In the genomic region with DNA sequence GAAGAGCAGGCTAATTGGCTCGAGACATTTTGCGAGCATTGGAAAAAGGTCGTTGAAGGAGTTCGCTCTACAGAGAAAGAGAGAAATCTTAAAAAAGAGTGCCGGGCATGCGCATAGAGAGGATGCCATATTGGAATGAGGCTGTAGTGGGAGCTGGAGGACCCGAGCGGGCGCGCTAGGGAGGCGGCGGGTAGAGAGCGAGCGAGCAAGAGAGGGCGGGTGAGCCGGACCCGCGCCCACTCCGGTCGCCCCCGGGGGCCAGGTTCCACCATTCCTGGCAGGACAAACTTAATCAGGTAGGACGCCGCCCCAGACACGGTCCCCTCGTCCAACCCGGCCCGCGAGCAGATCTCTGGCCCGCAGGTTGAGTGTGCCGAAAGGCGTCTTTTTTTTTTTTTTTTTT, we compare ENCODE assay signal across 8 mouse cellular contexts. TPM values are rescaled to one million over a fixed set of nuclear protein-coding genes. Genes with fewer than 3 reads are reported as not detected.
A peak's percentile ranks its signal among the peaks of the same experiment; 100 is the strongest.
DNase-seq lines count a peak whose midpoint lies in the region; ATAC-seq and TF ChIP-seq lines count a peak whose summit lies in the region.

No protein-coding gene starts in this region.

- peak; percentile 46 for TF ChIP-seq CTCF in intestine, postnatal 0 days (IDR thresholded peaks at IDR 0.05; ENCODE audit: low read depth)

- H3K4me2 ChIP-seq in intestine, postnatal 0 days (replicated peaks; ENCODE audit: low read depth), result peak overlapping the region; percentile 95
- peak overlapping the region; percentile 81 for H3K4me2 ChIP-seq in limb, embryonic 14.5 days (replicated peaks; ENCODE audit: low read depth, low read length, severe bottlenecking)
- peak overlapping the region; percentile 97 for H3K4me2 ChIP-seq in midbrain, embryonic 14.5 days (ENCODE audit: low read length)

- H3K4me1 ChIP-seq in erythroblast, embryonic 14.5 days (ENCODE audit: control insufficient read depth), result peaks cover 3% of the 10 kb centered on the region; the same call in 1 of the 2 replicates
- peaks cover 10% of the 10 kb centered on the region; the same call in 1 of the 2 replicates for H3K4me1 ChIP-seq in intestine, postnatal 0 days (replicated peaks; ENCODE audit: control insufficient read depth, insufficient read depth, low read length)
- H3K4me1 ChIP-seq in limb, embryonic 14.5 days (ENCODE audit: control insufficient read depth, insufficient read depth, low read length), result peaks cover 12% of the 10 kb centered on the region
- H3K4me1 ChIP-seq in midbrain, embryonic 14.5 days (ENCODE audit: control insufficient read depth, insufficient read depth, low read length), result peaks cover 16% of the 10 kb centered on the region

- under 1% methylated on average over 31 of the region's 31 CpGs for WGBS in intestine, postnatal 0 days
- whole genome bisulfite sequencing in limb, embryonic 14.5 days, result 0% methylated on average over 31 of the region's 31 CpGs
- under 1% methylated on average over 31 of the region's 31 CpGs for WGBS in midbrain, embryonic 14.5 days

- peak overlapping the region; percentile 26 for H3K4me3 ChIP-seq in erythroblast, embryonic 14.5 days (replicated peaks)
- peak overlapping the region; percentile 56 for H3K4me3 ChIP-seq in intestine, postnatal 0 days (ENCODE audit: low read depth, low read length)
- H3K4me3 ChIP-seq in limb, embryonic 14.5 days (replicated peaks; ENCODE audit: low read length), result peak overlapping the region; percentile 59
- peak overlapping the region; percentile 59 for H3K4me3 ChIP-seq in midbrain, embryonic 14.5 days (replicated peaks; ENCODE audit: low read depth, low read length)

- peak; percentile 65 for DNase-seq in embryo, embryonic 11.5 days (ENCODE audit: low read depth, low spot score)
- DNase-seq in gastrocnemius, postnatal 4 days (ENCODE audit: low spot score in 2 of 2), result peak; percentile 49 to 72
- peak; percentile 84 for DNase-seq in limb, embryonic 14.5 days (ENCODE audit: low spot score)
- DNase-seq in midbrain, embryonic 14.5 days, result peak; percentile 91
- peak; percentile 10 to 34 for DNase-seq in spleen, postnatal 36 days (ENCODE audit: low spot score in 2 of 2)

- no peaks in the 10 kb centered on the region for H3K36me3 ChIP-seq in erythroblast, embryonic 14.5 days (ENCODE audit: control insufficient read depth)
- no peaks in the 10 kb centered on the region for H3K36me3 ChIP-seq in intestine, postnatal 0 days (ENCODE audit: control insufficient read depth, insufficient read depth)
- H3K36me3 ChIP-seq in limb, embryonic 14.5 days (ENCODE audit: control insufficient read depth, insufficient read depth, low read length), result no peaks in the 10 kb centered on the region
- H3K36me3 ChIP-seq in midbrain, embryonic 14.5 days (ENCODE audit: control insufficient read depth, insufficient read depth, low read length), result no peaks in the 10 kb centered on the region

- TF ChIP-seq POLR2A in limb, embryonic 14.5 days (IDR thresholded peaks at IDR 0.05; ENCODE audit: borderline replicate concordance, extremely low read depth, insufficient read depth, insufficient read length), result no peak

- no peak for ATAC-seq in erythroblast, adult 5-6 weeks (replicated peaks; ENCODE audit: low FRiP score, poor library complexity, severe bottlenecking)
- peak; percentile 54; the same call in 1 of the 2 replicates for ATAC-seq in intestine, postnatal 0 days
- ATAC-seq in limb, embryonic 14.5 days (ENCODE audit: low FRiP score, low read depth), result peak; percentile 85
- peak; percentile 78 for ATAC-seq in midbrain, embryonic 14.5 days (ENCODE audit: low FRiP score, low TSS enrichment)

- H3K9me3 ChIP-seq in erythroblast, embryonic 14.5 days (ENCODE audit: control insufficient read depth, low read length), result peaks cover 5% of the 10 kb centered on the region; the same call in 1 of the 2 replicates
- 0 out of 2 replicates have a peak, but pooled peaks cover 2% of the 10 kb centered on the region for H3K9me3 ChIP-seq in intestine, postnatal 0 days (ENCODE audit: control insufficient read depth)
- no peaks in the 10 kb centered on the region for H3K9me3 ChIP-seq in limb, embryonic 14.5 days (ENCODE audit: control insufficient read depth, low read length)
- H3K9me3 ChIP-seq in midbrain, embryonic 14.5 days (ENCODE audit: control insufficient read depth, low read length), result no peaks in the 10 kb centered on the region

- H3K9ac ChIP-seq in intestine, postnatal 0 days (ENCODE audit: low read depth, low read length), result no peak overlapping the region
- peak overlapping the region; percentile 53 for H3K9ac ChIP-seq in limb, embryonic 14.5 days (ENCODE audit: low read depth, low read length, severe bottlenecking)
- H3K9ac ChIP-seq in midbrain, embryonic 14.5 days (replicated peaks; ENCODE audit: low read length), result peak overlapping the region; percentile 54

- H3K27me3 ChIP-seq in erythroblast, embryonic 14.5 days (ENCODE audit: control insufficient read depth), result peaks cover 91% of the 10 kb centered on the region
- H3K27me3 ChIP-seq in intestine, postnatal 0 days (replicated peaks; ENCODE audit: control insufficient read depth, insufficient read depth, low read length), result peaks cover 74% of the 10 kb centered on the region
- H3K27me3 ChIP-seq in limb, embryonic 14.5 days (ENCODE audit: control insufficient read depth, insufficient read depth, low read length), result peaks cover 74% of the 10 kb centered on the region
- H3K27me3 ChIP-seq in midbrain, embryonic 14.5 days (ENCODE audit: control insufficient read depth, insufficient read depth, low read length), result peaks cover 63% of the 10 kb centered on the region

- no peak overlapping the region for H3K27ac ChIP-seq in intestine, postnatal 0 days (ENCODE audit: low read depth, low read length)
- H3K27ac ChIP-seq in limb, embryonic 14.5 days (replicated peaks; ENCODE audit: low read depth, low read length), result no peak overlapping the region
- H3K27ac ChIP-seq in midbrain, embryonic 14.5 days (replicated peaks; ENCODE audit: low read depth, low read length), result no peak overlapping the region

RNA-seq across cellular contexts. Expression of a gene that starts 2.0 kb away (rescaled TPM):
- not detected in 2 replicates for polyA plus RNA-seq in erythroblast, embryonic 14.5 days (2012)
- total RNA-seq in erythroblast, adult 5-6 weeks (2015; ENCODE audit: low replicate concordance), result 0.77 TPM in 1 of 2 replicates, not detected in the other
- total RNA-seq in erythroblast, adult 5-6 weeks (2017; ENCODE audit: low replicate concordance), result 0.17 and 0.28 TPM in 2 replicates
- total RNA-seq in gastrocnemius, postnatal 4 days (2021), result 1 to 10 TPM; 1.1 to 1.2 TPM
- 0.41 and 0.47 TPM in 2 replicates for polyA plus RNA-seq in intestine, postnatal 0 days (2015; fragmentation: Nextera tagmentation; extraction: Ambion mirVana)
- polyA plus RNA-seq in limb, embryonic 14.5 days (2012; rRNA removed), result 2.2 and 2.5 TPM in 2 replicates
- 2.5 and 3.0 TPM in 2 replicates for polyA plus RNA-seq in limb, embryonic 14.5 days (2014; fragmentation: Nextera tagmentation; extraction: Ambion mirVana)
- polyA plus RNA-seq in midbrain, embryonic 14.5 days (2014; fragmentation: Nextera tagmentation; extraction: Ambion mirVana), result 4.2 TPM in 2 replicates

Comparison
In these comparisons a context has a peak if more than half of its experiments do, and no peak if none do; other contexts are left out.
1. DNase-seq: peak in every context shown above with its lines; median percentile 91 in midbrain, embryonic 14.5 days; 84 in limb, embryonic 14.5 days; 65 in embryo, embryonic 11.5 days; 60 in gastrocnemius, postnatal 4 days; 22 in spleen, postnatal 36 days.